Mouse (Mus musculus) liver, postnatal 0 days (tissue): Measurements from ENCODE around the gene Hlf.

Source experiments
- CTCF ChIP-seq: sonication (generic); IDR thresholded peaks from 2 replicates; pipeline ENCODE4 v1.5.1; 2016; ENCODE audit warnings: antibody characterized with exemption, low read depth
- EP300 ChIP-seq: IDR thresholded peaks from 2 replicates; pipeline ENCODE4 v1.6.1; 2016; ENCODE audit warnings: antibody characterized with exemption, low read depth, mild to moderate bottlenecking

DNA sequence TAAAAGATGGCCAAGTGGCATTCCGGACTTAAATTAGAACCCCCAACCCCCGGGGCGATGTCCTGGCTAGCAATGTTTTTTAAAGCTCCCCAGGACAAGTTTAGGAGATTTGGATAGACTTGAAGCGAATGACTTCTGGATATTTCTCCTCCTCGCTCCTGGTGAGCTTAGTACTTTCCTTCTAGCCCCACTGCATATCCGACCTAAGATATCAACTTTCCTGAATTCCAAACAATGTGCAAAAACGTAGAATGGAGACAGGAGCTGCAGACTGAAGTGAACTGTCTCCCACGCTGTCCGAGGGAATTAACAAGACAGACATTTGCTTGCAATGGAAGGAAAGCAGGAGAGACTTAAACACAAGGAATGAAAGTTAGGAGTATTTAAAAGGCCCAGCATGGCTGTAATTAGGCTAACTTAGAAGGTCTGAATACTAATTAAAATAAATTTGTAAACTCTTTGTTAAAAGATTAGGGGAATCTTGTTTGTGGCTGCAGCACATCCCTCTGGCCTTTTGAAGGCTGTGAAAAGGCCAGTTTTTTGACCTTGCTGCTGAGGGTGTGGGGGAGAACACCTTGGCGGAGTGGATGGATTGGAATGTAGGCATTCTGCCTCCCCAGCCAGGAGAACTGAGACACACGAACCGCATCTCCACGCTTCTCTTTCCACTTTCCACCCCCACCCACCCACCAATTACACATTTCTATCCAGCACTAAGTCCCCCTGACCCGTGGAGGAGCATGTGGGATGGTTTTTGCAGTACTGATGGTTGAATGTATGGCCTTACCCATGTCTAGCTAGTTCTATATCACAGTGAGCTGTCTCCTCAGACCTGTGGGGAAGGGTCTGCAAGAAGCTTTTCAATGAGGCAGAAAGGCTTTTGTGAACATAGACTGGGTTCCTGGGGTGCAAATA lies 833 bp upstream of the Hlf start:
- TF ChIP-seq CTCF (no peak), EP300 (no peak)
